In the genomic region with DNA sequence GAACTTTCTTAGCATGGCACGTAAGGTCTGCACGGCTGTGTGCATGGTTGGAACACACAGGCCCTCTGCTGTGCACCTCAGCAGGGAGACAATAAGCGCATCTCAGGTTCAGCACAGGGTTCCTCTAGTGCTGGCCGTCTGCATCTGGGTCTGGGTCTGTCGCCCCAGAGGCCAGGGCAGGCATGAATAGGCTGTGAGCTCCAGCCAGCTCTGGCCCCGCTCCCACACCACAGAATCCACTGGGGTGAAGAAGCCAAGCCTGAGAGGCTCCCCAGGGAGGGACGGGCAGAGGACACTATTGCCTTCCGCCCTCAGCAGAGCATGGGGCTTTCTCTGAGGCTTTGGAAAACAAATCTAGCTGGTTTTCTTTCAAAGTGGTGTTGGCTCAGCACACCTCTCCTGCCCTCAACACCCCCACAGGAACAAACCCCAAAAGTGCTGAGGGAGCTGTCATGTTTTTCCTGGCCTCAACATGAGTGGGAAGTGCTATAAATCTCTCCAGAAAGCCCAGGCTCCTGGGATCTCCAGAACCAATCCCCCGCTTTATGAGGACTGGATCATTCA, we compare ENCODE assay signal across 9 mouse cellular contexts.
DNase-seq lines count a peak whose midpoint lies in the region; TF ChIP-seq lines count a peak whose summit lies in the region.
"Had no signal": no experiment of that assay in that cellular context is flagged by ENCODE, and none has a peak within 500 bp of the region (broad histone marks: within the 10 kb centered on the region; RNA-seq: fewer than 3 reads in every experiment).

No protein-coding gene starts in this region.

- no peaks in the 10 kb centered on the region for H3K36me3 ChIP-seq in limb, embryonic 10.5 days
- H3K36me3 ChIP-seq in thymus, adult 2 months (ENCODE audit: control insufficient read depth, insufficient read depth, low read length) = no peaks in the 10 kb centered on the region
- H3K36me3 ChIP-seq: liver, embryonic 13.5 days had no signal

- no peak for TF ChIP-seq CTCF in thymus, adult 2 months (IDR thresholded peaks at IDR 0.05; ENCODE audit: borderline replicate concordance, control insufficient read depth, extremely low read depth, insufficient read depth, low read length, poor library complexity)

- 72% methylated on average over 9 of the region's 9 CpGs for WGBS in limb, embryonic 10.5 days
- 95% methylated on average over 9 of the region's 9 CpGs for WGBS in thymus, adult 2 months

- intact Hi-C loops in heart, postnatal 10 days (cut with DNase I) = no loop called here

- no peak overlapping the region for H3K4me3 ChIP-seq in limb, embryonic 10.5 days
- no peak overlapping the region for H3K4me3 ChIP-seq in thymus, adult 2 months (ENCODE audit: control insufficient read depth, insufficient read depth, low read length)
- H3K4me3 ChIP-seq: liver, embryonic 13.5 days had no signal

- H3K4me1 ChIP-seq in limb, embryonic 10.5 days = peaks cover 57% of the 10 kb centered on the region
- H3K4me1 ChIP-seq in thymus, adult 2 months (replicated peaks; ENCODE audit: control insufficient read depth, insufficient read depth, low read length) = peaks cover 9% of the 10 kb centered on the region

- peak overlapping the region; percentile 72 for H3K27ac ChIP-seq in limb, embryonic 10.5 days
- no peak overlapping the region for H3K27ac ChIP-seq in thymus, adult 2 months (ENCODE audit: control insufficient read depth, insufficient read depth, low read length)
- H3K27ac ChIP-seq: liver, embryonic 13.5 days had no signal

- H3K27me3 ChIP-seq in limb, embryonic 10.5 days (ENCODE audit: low read depth, poor library complexity, severe bottlenecking) = 0 out of 2 replicates have a peak, but pooled peaks cover 10% of the 10 kb centered on the region
- H3K27me3 ChIP-seq in thymus, adult 2 months (ENCODE audit: control insufficient read depth, insufficient read depth, low read length) = no peaks in the 10 kb centered on the region
- H3K27me3 ChIP-seq: liver, embryonic 13.5 days had no signal

- DNase-seq in adrenal gland, postnatal 14 days = peak; percentile 65
- DNase-seq in adrenal gland, postnatal 4 days (ENCODE audit: low spot score in 2 of 2) = no peak
- peak; percentile 42 for DNase-seq in ovary, postnatal 14 days (ENCODE audit: low spot score)
- DNase-seq in ovary, postnatal 10 days (ENCODE audit: low spot score) = no peak
- DNase-seq in heart, postnatal 10 days = peak; percentile 41 to 43
- DNase-seq in limb, embryonic 10.5 days (ENCODE audit: low spot score) = no peak
- no peak for DNase-seq in thymus, adult 2 months
- no peak for DNase-seq in spleen, postnatal 4 days (ENCODE audit: low spot score in 2 of 2)
- DNase-seq: liver, embryonic 13.5 days had no signal

- no peak for TF ChIP-seq POLR2A in thymus, adult 2 months (IDR thresholded peaks at IDR 0.05; ENCODE audit: control insufficient read depth, extremely low read depth, insufficient read depth, low read length, poor library complexity)

- H3K9me3 ChIP-seq in limb, embryonic 10.5 days (replicated peaks) = no peaks in the 10 kb centered on the region
- H3K9me3 ChIP-seq: liver, embryonic 13.5 days had no signal

Comparison
In these comparisons a context has a peak if more than half of its experiments do, and no peak if none do; other contexts are left out.
1. DNase-seq: peak in adrenal gland, postnatal 14 days (single experiment), ovary, postnatal 14 days (single experiment) and heart, postnatal 10 days (2 of 2); none in adrenal gland, postnatal 4 days (0 of 2), ovary, postnatal 10 days (single experiment), limb, embryonic 10.5 days (single experiment), thymus, adult 2 months (single experiment) and spleen, postnatal 4 days (0 of 2).